Mouse (Mus musculus) heart, embryonic 15.5 days (tissue): ENCODE measurements around the gene Ube2l6. TPM values are rescaled to one million over a fixed set of nuclear protein-coding genes. Genes with fewer than 3 reads are reported as not detected.

Source experiments
- ATAC-seq: fragments of 200-750 bp; cut with Nextera tagmentation; replicated peaks from 2 replicates; pipeline ENCODE4 v1.8.0; 2017; ENCODE audit warnings: low read depth, moderate TSS enrichment; ENCODE audit not compliant: insufficient number of reproducible peaks, insufficient read depth, low FRiP score
- H3K27ac ChIP-seq: fragments of 300-500 bp; sonication (generic); 2 replicates; pipeline ENCODE4 v1.5.1; 2015; ENCODE audit warnings: mild to moderate bottlenecking, inconsistent platforms
- H3K27me3 ChIP-seq: fragments of 300-500 bp; sonication (generic); 2 replicates; pipeline ENCODE4 v1.6.1; 2015; ENCODE audit warnings: inconsistent platforms
- H3K36me3 ChIP-seq: fragments of 300-500 bp; sonication (generic); 2 replicates; pipeline ENCODE4 v1.6.1; 2015; ENCODE audit warnings: mild to moderate bottlenecking, inconsistent platforms
- H3K4me1 ChIP-seq: fragments of 300-500 bp; sonication (generic); replicated peaks from 2 replicates; pipeline ENCODE4 v1.6.1; 2015; ENCODE audit warnings: inconsistent platforms
- H3K4me2 ChIP-seq: fragments of 300-500 bp; sonication (generic); 2 replicates; pipeline ENCODE4 v1.6.1; 2015; ENCODE audit warnings: inconsistent platforms, mild to moderate bottlenecking, moderate library complexity
- H3K4me3 ChIP-seq: fragments of 300-500 bp; sonication (generic); 2 replicates; pipeline ENCODE4 v1.5.1; 2015; ENCODE audit warnings: mild to moderate bottlenecking, inconsistent platforms
- H3K9ac ChIP-seq: fragments of 300-500 bp; sonication (generic); 2 replicates; pipeline ENCODE4 v1.6.1; 2015; ENCODE audit warnings: mild to moderate bottlenecking, inconsistent platforms
- H3K9me3 ChIP-seq: fragments of 300-500 bp; sonication (generic); replicated peaks from 2 replicates; pipeline ENCODE4 v1.6.1; 2016; ENCODE audit warnings: inconsistent platforms
- WGBS: fragments of 180-500 bp; shearing (Covaris S2); methylation state at CpG from one replicate; pipeline ENCODE4 v1.1.7; 2015; ENCODE audit warnings: mixed read lengths; 5-methylcytosine and 5-hydroxymethylcytosine counted together
- polyA plus RNA-seq: library from polyadenylated mRNA; unstranded; fragments of >200 nt; fragmentation: Nextera tagmentation; extraction: Ambion mirVana; gene quantifications from 2 replicates; pipeline ENCODE4 v1.2.1, GENCODE M21; 2015

Gene Ube2l6
- polyA plus RNA-seq, 1 experiment from 2014 or later = 128 TPM

DNA sequence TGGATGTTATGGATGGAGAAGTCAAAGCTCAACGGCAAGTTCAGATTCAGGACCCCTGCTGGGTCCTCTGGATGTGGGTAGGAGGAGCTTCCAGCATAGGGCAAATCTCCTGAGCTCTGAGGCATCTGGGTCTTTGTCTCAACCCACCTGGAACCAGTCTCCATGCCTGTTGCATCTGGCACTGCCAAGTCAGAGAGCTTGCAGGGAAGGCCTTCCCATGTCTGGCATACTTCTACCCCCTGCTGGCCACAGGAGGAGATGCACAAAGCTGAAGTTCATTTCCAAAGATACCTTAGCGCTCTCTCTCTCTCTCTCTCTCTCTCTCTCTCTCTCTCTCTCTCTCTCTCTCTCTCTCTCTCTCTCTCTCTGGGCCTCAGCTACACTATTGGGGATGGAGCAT is 57.1 kb downstream of the Ube2l6 start:
- Histone ChIP-seq H3K27ac (no peak overlapping the region), H3K36me3 (peaks cover 17% of the 10 kb centered on the region), H3K9me3 (no peaks in the 10 kb centered on the region), H3K27me3 (no peaks in the 10 kb centered on the region), H3K4me3 (no peak overlapping the region), H3K4me2 (no peak overlapping the region), H3K4me1 (peaks cover 7% of the 10 kb centered on the region), H3K9ac (no peak overlapping the region)
- 54% methylated on average over 2 of the region's 2 CpGs for WGBS
- ATAC-seq = no peak

DNA sequence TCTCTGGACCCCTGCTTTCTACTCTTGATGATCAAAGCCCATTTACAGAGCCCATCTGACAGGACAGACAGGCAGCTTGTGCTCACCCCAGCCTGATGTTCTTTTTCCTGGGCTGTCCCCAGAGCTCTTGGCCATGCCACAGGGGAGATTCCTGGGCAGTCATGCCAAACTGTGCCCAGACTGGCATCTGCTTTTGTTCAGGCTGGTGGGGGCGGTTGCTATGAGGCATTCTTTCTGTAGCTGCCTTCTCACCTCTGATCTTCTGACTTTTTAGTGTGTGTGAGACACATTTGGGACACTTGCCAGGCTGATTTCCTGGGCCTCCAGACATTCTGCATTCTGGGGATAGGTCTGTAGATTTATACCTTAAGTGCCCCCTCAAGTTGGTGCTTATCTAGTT is 59.9 kb downstream of the Ube2l6 start:
- H3K4me1 ChIP-seq = no peaks in the 10 kb centered on the region
- no peaks in the 10 kb centered on the region for H3K27me3 ChIP-seq
- peaks cover 19% of the 10 kb centered on the region for H3K36me3 ChIP-seq
- H3K9me3 ChIP-seq = no peaks in the 10 kb centered on the region
- H3K27ac ChIP-seq = no peak overlapping the region
- ATAC-seq = no peak
- 83% methylated on average over 1 of the region's 1 CpGs for WGBS
- H3K4me2 ChIP-seq = no peak overlapping the region
- no peak overlapping the region for H3K9ac ChIP-seq
- H3K4me3 ChIP-seq = no peak overlapping the region

Other genes with a start within 250 kb of the Ube2l6 start
- 57.6 and 62.9 TPM in 2 replicates for gene Ctnnd1, start 148.1 kb upstream of the Ube2l6 start, polyA plus RNA-seq
- gene Btbd18, start 139.7 kb upstream of the Ube2l6 start, polyA plus RNA-seq = 0.10 TPM in 2 replicates
- gene Selenoh, start 128.1 kb upstream of the Ube2l6 start, polyA plus RNA-seq = 203 and 214 TPM in 2 replicates
- gene Gm28635, start 120.8 kb upstream of the Ube2l6 start, polyA plus RNA-seq = not detected in 2 replicates
- gene Med19, start 120.4 kb upstream of the Ube2l6 start, polyA plus RNA-seq = 22.1 and 22.2 TPM in 2 replicates
- gene Tmx2, start 119.7 kb upstream of the Ube2l6 start, polyA plus RNA-seq = 156 and 158 TPM in 2 replicates
- 20.2 and 22.4 TPM in 2 replicates for gene Zdhhc5, start 83.6 kb upstream of the Ube2l6 start, polyA plus RNA-seq
- gene Clp1, start 71.5 kb upstream of the Ube2l6 start, polyA plus RNA-seq = 12.8 and 18.6 TPM in 2 replicates
- 3.0 and 3.8 TPM in 2 replicates for gene Ypel4, start 64.8 kb upstream of the Ube2l6 start, polyA plus RNA-seq
- 5.1 and 5.3 TPM in 2 replicates for gene Gm19426, start 55.2 kb upstream of the Ube2l6 start, polyA plus RNA-seq
- 45.2 and 53.2 TPM in 2 replicates for gene Serping1, start 23.4 kb upstream of the Ube2l6 start, polyA plus RNA-seq
- gene Smtnl1, start 23.8 kb downstream of the Ube2l6 start, polyA plus RNA-seq = 0.25 and 0.38 TPM in 2 replicates
- 76.6 TPM in 2 replicates for gene Timm10, start 28.2 kb downstream of the Ube2l6 start, polyA plus RNA-seq
- 8.6 and 11.5 TPM in 2 replicates for gene Slc43a1, start 40.0 kb downstream of the Ube2l6 start, polyA plus RNA-seq
- 1.9 and 2.1 TPM in 2 replicates for gene Rtn4rl2, start 87.9 kb downstream of the Ube2l6 start, polyA plus RNA-seq
- 35.8 and 40.8 TPM in 2 replicates for gene Slc43a3, start 137.8 kb downstream of the Ube2l6 start, polyA plus RNA-seq
- gene Prg2, start 181.6 kb downstream of the Ube2l6 start, polyA plus RNA-seq = 0.35 and 0.57 TPM in 2 replicates
- gene Prg3, start 189.4 kb downstream of the Ube2l6 start, polyA plus RNA-seq = not detected in 2 replicates
- gene Ssrp1, start 238.4 kb downstream of the Ube2l6 start, polyA plus RNA-seq = 104 and 141 TPM in 2 replicates
- gene P2rx3, start 238.6 kb downstream of the Ube2l6 start, polyA plus RNA-seq = 0.33 and 0.68 TPM in 2 replicates
- gene Tnks1bp1, start 249.2 kb downstream of the Ube2l6 start, polyA plus RNA-seq = 23.9 and 31.7 TPM in 2 replicates